Mouse (Mus musculus): ENCODE data around the gene Kif28. TPM values are rescaled to one million over a fixed set of nuclear protein-coding genes. Genes with fewer than 3 reads are reported as not detected.

Gene Kif28
- polyA plus RNA-seq (2016; fragmentation: Nextera tagmentation; extraction: Ambion mirVana) = not detected in 2 replicates

DNA sequence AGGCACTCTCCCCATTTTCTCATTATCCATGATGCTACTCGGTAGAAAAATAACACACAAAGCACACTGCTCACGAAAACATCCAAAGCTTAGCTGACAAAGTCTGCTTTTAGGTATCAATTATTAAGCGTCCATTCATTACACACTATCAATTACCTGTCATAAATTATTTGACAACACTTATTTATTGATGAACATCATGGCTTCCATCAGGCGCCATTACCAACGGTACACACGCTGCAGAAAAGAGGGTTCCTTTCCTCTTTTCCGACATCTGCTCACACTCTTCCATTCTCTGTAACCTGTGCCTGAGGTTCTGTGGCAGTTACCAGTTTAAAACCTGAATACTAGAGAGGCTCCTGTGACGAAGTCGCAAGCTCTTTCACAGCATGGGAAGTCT is at the start of gene Kif28:
Kif28 (minus strand) TSS at position 101 of the 400 bp plus-strand sequence.
- no peaks in the 10 kb centered on the region for H3K9me3 ChIP-seq (replicated peaks)
- no peak within 1 kb of the TSS for H3K27ac ChIP-seq
- 95% methylated on average over 9 of the region's 9 CpGs for WGBS
- peaks cover 52% of the 10 kb centered on the region for H3K36me3 ChIP-seq
- H3K4me1 ChIP-seq = no peaks in the 10 kb centered on the region
- no peak within 1 kb of the TSS for H3K4me2 ChIP-seq (replicated peaks)
- no peak within 1 kb of the TSS for H3K4me3 ChIP-seq
- ATAC-seq (ENCODE audit: low FRiP score) = no peak
- H3K27me3 ChIP-seq = no peaks in the 10 kb centered on the region
- H3K9ac ChIP-seq = no peak within 1 kb of the TSS

DNA sequence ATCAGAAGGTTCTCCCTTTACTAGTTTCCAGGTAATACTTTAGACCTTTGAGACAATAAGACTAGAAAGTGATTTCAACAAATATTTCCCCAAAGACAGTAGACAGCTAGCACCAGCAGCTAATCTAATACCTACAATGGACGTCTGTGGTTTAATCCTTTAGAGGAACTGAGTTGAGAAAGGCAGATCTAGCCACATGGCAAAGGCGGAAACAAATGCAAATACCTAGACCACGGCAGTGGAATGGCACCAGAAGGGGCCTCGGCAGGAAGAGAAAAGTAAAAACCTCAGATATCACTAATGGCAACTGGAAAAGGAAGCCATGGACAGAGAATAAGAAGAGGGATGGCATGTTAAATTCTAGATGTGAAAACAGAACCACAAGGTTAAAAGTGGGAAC is 42.2 kb upstream of the Kif28 start:
- 82% methylated on average over 4 of the region's 4 CpGs for WGBS
- no peak overlapping the region for H3K4me3 ChIP-seq
- H3K4me1 ChIP-seq = no peaks in the 10 kb centered on the region
- no peak overlapping the region for H3K4me2 ChIP-seq (replicated peaks)
- H3K27me3 ChIP-seq = no peaks in the 10 kb centered on the region
- no peak overlapping the region for H3K27ac ChIP-seq
- no peak for ATAC-seq (ENCODE audit: low FRiP score)
- no peaks in the 10 kb centered on the region for H3K9me3 ChIP-seq (replicated peaks)
- no peak overlapping the region for H3K9ac ChIP-seq
- peaks cover 72% of the 10 kb centered on the region for H3K36me3 ChIP-seq

DNA sequence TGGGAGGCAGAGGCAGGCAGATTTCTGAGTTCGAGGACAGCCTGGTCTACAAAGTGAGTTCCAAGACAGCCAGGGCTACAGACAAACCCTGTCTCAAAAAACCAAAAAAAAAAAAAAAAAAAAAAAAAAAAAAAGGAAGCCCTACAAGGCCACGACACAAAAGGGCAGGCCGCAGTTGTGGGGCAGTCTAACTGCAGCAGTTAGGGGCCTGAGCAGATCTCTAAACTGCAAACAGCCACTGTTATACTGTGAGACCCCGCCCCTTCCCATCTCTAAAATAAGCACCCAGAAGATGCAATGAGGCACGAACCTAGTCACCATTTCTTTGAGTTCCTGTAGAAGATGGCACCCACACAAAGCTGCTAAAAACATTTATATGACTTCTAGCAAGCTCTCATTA is 40.4 kb upstream of the Kif28 start:
- no peaks in the 10 kb centered on the region for H3K9me3 ChIP-seq (replicated peaks)
- H3K4me2 ChIP-seq (replicated peaks) = no peak overlapping the region
- WGBS = 93% methylated on average over 5 of the region's 5 CpGs
- peaks cover 68% of the 10 kb centered on the region for H3K36me3 ChIP-seq
- H3K4me1 ChIP-seq = no peaks in the 10 kb centered on the region
- H3K4me3 ChIP-seq = no peak overlapping the region
- H3K9ac ChIP-seq = no peak overlapping the region
- ATAC-seq (ENCODE audit: low FRiP score) = no peak
- H3K27me3 ChIP-seq = no peaks in the 10 kb centered on the region
- H3K27ac ChIP-seq = no peak overlapping the region

- Histone ChIP-seq H3K9ac (no peak overlapping the region), H3K27ac (no peak overlapping the region), H3K27me3 (no peaks in the 10 kb centered on the region), H3K36me3 (peaks cover 69% of the 10 kb centered on the region), H3K4me3 (no peak overlapping the region), H3K4me2 (replicated peaks) (no peak overlapping the region), H3K9me3 (replicated peaks) (no peaks in the 10 kb centered on the region), H3K4me1 (no peaks in the 10 kb centered on the region)
- WGBS = 94% methylated on average over 4 of the region's 4 CpGs
- ATAC-seq (ENCODE audit: low FRiP score) = no peak
These were observed 39.0 kb upstream of the Kif28 start for GRCm38 (mm10) chr1:179784098-179784497.

DNA sequence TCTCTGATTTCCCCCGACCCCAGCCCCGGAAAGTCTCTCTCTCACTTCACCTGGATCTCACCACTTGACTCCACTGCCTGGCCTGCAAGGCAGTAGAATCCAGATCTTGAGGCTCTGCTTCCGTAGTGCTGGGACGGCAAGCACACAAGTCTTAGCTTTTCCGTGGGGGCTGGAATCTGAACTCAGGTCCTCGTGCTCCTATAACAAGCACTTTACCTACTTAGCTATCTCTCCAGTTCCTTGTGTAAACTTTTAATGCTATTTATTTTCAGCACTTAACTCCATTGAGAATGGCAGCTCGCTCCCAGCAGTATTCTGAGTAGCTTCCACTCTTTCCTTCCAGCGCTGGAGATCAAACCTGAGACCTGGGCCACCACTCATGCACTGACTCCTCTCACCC is 31.8 kb upstream of the Kif28 start:
- no peak overlapping the region for H3K4me2 ChIP-seq (replicated peaks)
- 95% methylated on average over 8 of the region's 8 CpGs for WGBS
- no peak overlapping the region for H3K4me3 ChIP-seq
- no peaks in the 10 kb centered on the region for H3K27me3 ChIP-seq
- H3K9ac ChIP-seq = no peak overlapping the region
- no peaks in the 10 kb centered on the region for H3K9me3 ChIP-seq (replicated peaks)
- H3K27ac ChIP-seq = no peak overlapping the region
- no peak for ATAC-seq (ENCODE audit: low FRiP score)
- no peaks in the 10 kb centered on the region for H3K4me1 ChIP-seq
- H3K36me3 ChIP-seq = peaks cover 75% of the 10 kb centered on the region

DNA sequence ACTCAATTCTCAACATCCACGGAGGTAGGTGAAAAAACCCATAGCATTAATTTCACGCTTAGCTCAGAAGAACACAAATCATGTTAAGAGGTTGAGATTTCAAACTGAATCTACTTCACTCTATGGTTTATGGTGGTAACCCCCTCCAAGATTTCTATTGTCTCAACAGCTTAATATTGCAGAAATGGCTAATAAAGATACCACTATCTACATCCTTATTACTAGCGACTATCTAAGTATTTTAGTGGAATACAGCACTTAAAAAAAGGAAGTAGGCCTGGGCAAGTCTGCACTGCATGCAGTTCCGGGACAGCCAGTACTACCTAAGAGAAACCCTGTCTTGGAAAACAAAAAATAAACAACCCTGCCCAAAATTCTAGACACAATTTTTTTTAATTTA is 15.5 kb upstream of the Kif28 start:
- Histone ChIP-seq H3K36me3 (peaks cover 72% of the 10 kb centered on the region), H3K4me3 (no peak overlapping the region), H3K9ac (no peak overlapping the region), H3K4me1 (no peaks in the 10 kb centered on the region), H3K27ac (no peak overlapping the region), H3K9me3 (replicated peaks) (no peaks in the 10 kb centered on the region), H3K27me3 (no peaks in the 10 kb centered on the region), H3K4me2 (replicated peaks) (no peak overlapping the region)
- ATAC-seq (ENCODE audit: low FRiP score) = no peak
- WGBS = 88% methylated on average over 4 of the region's 4 CpGs

DNA sequence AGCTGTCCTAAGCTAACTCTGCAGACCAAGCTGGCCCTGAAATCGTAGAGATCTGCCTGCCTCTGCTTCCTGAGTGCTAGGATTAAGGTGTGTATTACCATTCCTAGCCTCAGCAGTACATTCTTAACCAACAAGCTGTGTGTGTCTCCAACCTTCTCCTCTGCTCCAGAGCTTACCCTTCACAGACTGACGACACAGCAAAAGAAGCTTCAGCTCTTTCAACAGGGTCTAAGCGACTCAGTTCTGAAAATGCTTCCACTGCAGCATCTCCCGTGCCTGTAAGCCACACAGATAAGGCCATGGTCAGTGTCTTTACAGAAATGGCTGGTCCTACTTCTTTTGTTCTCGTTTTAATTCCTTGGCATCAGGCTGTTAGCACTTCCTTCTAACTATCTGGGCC is 15.0 kb upstream of the Kif28 start:
- Histone ChIP-seq H3K4me1 (no peaks in the 10 kb centered on the region), H3K4me3 (no peak overlapping the region), H3K27me3 (no peaks in the 10 kb centered on the region), H3K4me2 (replicated peaks) (no peak overlapping the region), H3K27ac (no peak overlapping the region), H3K9me3 (replicated peaks) (no peaks in the 10 kb centered on the region), H3K9ac (no peak overlapping the region), H3K36me3 (peaks cover 73% of the 10 kb centered on the region)
- 94% methylated on average over 5 of the region's 5 CpGs for WGBS
- ATAC-seq (ENCODE audit: low FRiP score) = no peak

DNA sequence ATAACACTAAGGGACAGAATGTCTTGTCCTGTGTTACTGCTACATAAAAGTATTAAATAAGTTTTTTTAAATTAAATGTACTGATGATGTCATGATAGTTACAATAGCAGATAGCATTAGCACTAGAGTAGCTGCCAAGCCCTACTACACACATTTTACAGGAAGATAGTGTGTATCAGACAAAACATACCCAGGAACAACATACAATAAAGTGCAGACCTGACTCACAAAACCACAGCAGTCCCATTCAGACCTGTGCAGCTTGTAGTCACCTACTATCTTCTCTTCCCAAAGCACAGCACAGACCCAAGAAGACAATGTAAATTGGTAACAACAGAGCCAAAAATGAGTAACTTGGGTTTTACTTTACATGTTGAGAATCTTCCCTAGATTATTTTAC is 11.4 kb upstream of the Kif28 start:
- ATAC-seq (ENCODE audit: low FRiP score) = no peak
- no peak overlapping the region for H3K27ac ChIP-seq
- no peaks in the 10 kb centered on the region for H3K9me3 ChIP-seq (replicated peaks)
- no peak overlapping the region for H3K9ac ChIP-seq
- H3K4me1 ChIP-seq = no peaks in the 10 kb centered on the region
- H3K27me3 ChIP-seq = no peaks in the 10 kb centered on the region
- H3K4me2 ChIP-seq (replicated peaks) = no peak overlapping the region
- peaks cover 70% of the 10 kb centered on the region for H3K36me3 ChIP-seq
- H3K4me3 ChIP-seq = no peak overlapping the region

DNA sequence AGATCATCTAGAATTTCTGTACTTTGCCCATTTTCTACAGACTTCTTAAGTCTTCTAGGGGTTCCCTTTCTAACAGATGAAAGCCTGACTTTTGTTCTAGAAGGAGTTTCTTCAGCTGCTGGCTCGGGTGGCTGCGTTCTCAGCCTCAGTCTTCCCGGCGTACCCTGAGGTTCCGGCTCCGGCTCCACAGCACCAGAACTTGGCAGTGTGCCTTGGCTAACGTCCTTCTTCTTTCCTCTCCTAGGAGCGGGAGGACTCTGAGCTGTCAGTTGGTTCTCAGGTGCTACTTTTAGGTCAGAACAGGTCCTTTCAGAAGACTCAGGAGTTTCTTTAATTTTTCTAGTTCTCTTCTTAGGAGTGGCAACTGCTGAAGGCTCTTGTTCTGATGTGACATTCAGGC is 7.9 kb upstream of the Kif28 start:
- no peaks in the 10 kb centered on the region for H3K4me1 ChIP-seq
- no peak overlapping the region for H3K27ac ChIP-seq
- no peak for ATAC-seq (ENCODE audit: low FRiP score)
- H3K9me3 ChIP-seq (replicated peaks) = no peaks in the 10 kb centered on the region
- WGBS = 93% methylated on average over 8 of the region's 8 CpGs
- no peaks in the 10 kb centered on the region for H3K27me3 ChIP-seq
- H3K36me3 ChIP-seq = peaks cover 63% of the 10 kb centered on the region
- no peak overlapping the region for H3K4me2 ChIP-seq (replicated peaks)
- no peak overlapping the region for H3K9ac ChIP-seq
- H3K4me3 ChIP-seq = no peak overlapping the region

GRCm38 (mm10) chr1:179752276-179752675 is 7.2 kb upstream of the Kif28 start:
- no peak overlapping the region for H3K4me2 ChIP-seq (replicated peaks)
- H3K4me1 ChIP-seq = no peaks in the 10 kb centered on the region
- WGBS = 94% methylated on average over 11 of the region's 11 CpGs
- no peak overlapping the region for H3K27ac ChIP-seq
- no peaks in the 10 kb centered on the region for H3K27me3 ChIP-seq
- H3K9me3 ChIP-seq (replicated peaks) = no peaks in the 10 kb centered on the region
- no peak for ATAC-seq (ENCODE audit: low FRiP score)
- no peak overlapping the region for H3K9ac ChIP-seq
- peaks cover 69% of the 10 kb centered on the region for H3K36me3 ChIP-seq
- H3K4me3 ChIP-seq = no peak overlapping the region

DNA sequence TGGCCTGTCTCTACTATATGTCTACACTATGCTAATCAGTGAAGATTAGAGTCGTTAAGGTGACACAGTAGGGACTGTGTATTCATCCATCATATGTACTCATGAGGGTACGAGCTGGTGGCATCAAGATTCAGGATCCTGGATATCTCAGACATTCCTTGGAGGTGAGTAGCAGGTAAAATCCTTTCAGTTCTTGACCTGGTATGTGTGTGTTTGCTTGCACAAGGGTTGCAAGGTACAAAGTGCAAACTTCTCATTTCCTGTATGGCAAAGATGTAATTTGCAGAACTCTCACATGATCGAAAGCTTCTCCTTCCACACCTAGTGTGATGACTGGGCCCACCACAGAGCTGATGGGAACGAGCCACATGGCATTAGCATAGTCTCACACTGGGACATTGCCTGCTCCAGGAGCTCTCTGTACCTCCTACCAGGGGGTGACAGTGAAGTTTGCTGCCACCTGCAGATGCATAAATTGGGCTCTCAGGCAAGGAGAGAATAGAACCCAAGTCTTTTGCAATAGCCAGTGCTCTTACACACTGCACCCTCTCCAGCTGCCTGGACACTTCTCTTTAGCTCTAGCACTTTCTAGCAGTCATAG is 1.4 kb downstream of the Kif28 start:
- H3K4me1 ChIP-seq = no peaks in the 10 kb centered on the region
- no peak overlapping the region for H3K9ac ChIP-seq
- H3K4me3 ChIP-seq = no peak overlapping the region
- peaks cover 49% of the 10 kb centered on the region for H3K36me3 ChIP-seq
- H3K27me3 ChIP-seq = no peaks in the 10 kb centered on the region
- H3K27ac ChIP-seq = no peak overlapping the region
- H3K9me3 ChIP-seq (replicated peaks) = no peaks in the 10 kb centered on the region
- WGBS = 84% methylated on average over 4 of the region's 4 CpGs
- no peak overlapping the region for H3K4me2 ChIP-seq (replicated peaks)
- ATAC-seq (ENCODE audit: low FRiP score) = no peak

- Histone ChIP-seq H3K27me3 (no peaks in the 10 kb centered on the region), H3K4me1 (no peaks in the 10 kb centered on the region), H3K9me3 (replicated peaks) (no peaks in the 10 kb centered on the region), H3K4me3 (no peak overlapping the region), H3K4me2 (replicated peaks) (no peak overlapping the region), H3K27ac (no peak overlapping the region), H3K36me3 (no peaks in the 10 kb centered on the region), H3K9ac (no peak overlapping the region)
- no peak for ATAC-seq (ENCODE audit: low FRiP score)
- WGBS = 79% methylated on average over 3 of the region's 3 CpGs
These were observed 8.6 kb downstream of the Kif28 start for GRCm38 (mm10) chr1:179736483-179736882.

GRCm38 (mm10) chr1:179734500-179735474 is 10.3 kb downstream of the Kif28 start:
- ATAC-seq (ENCODE audit: low FRiP score) = no peak
- WGBS = 37% methylated on average over 15 of the region's 15 CpGs
- Histone ChIP-seq H3K27ac (no peak overlapping the region), H3K4me2 (replicated peaks) (no peak overlapping the region), H3K4me3 (no peak overlapping the region), H3K9ac (no peak overlapping the region), H3K27me3 (no peaks in the 10 kb centered on the region), H3K4me1 (no peaks in the 10 kb centered on the region), H3K9me3 (replicated peaks) (no peaks in the 10 kb centered on the region), H3K36me3 (no peaks in the 10 kb centered on the region)
